Mouse (Mus musculus) heart, postnatal 14 days (tissue): Measurements from ENCODE around the gene Klf13. TPM values are rescaled to one million over a fixed set of nuclear protein-coding genes. Genes with fewer than 3 reads are reported as not detected.

ENCODE experiments used
- DNase-seq, 2 experiments: peaks; one replicate each; pipeline ENCODE4 v3.0.0; 2021 to 2022
- intact Hi-C: fragments of 180-260 bp; cut with DNase I; formaldehyde crosslinking; loops from one replicate; pipeline ENCODE4 v1.15.1; 2025
- total RNA-seq, 2 experiments: library from RNA; stranded (reverse); gene quantifications; 2 replicates each; pipeline ENCODE4 v1.2.3; 2021

Klf13 gene
- total RNA-seq, 2 experiments from 2014 or later: 93.5 to 97.3 TPM

DNA sequence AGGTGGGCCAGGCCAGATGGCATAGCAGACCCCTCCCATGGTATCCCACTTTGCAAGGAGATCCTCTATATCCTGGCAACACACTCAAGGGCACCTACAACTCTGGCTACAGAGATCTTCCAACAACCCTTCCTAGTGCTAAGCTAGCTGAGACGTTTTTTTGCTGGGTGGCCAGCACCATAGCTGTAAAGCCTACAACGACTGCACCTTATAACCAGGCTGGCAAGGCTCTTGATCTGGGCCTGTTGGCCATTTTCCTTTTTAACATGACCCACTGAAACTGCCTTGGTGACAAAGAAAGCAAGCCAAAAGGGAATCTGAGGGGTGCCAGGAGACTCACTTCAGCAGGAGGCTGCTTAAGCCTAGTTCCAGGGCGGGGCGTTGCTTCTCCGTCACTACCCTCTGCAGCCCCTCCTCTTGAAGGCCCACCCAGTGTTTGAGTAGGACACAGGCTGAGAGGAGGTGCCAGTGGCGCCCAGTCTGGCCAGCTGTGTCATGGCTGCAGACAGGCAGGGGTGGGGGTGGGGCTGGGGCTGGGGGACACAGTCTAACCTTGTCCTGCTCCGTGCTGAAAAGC is 26.4 kb downstream of the Klf13 start:
- peak; percentile 66 to 73 for DNase-seq
- intact Hi-C loops: loop anchor here (1.0 kb wide), 1 partner anchor 24 kb away; no protein-coding TSS in a partner anchor

DNA sequence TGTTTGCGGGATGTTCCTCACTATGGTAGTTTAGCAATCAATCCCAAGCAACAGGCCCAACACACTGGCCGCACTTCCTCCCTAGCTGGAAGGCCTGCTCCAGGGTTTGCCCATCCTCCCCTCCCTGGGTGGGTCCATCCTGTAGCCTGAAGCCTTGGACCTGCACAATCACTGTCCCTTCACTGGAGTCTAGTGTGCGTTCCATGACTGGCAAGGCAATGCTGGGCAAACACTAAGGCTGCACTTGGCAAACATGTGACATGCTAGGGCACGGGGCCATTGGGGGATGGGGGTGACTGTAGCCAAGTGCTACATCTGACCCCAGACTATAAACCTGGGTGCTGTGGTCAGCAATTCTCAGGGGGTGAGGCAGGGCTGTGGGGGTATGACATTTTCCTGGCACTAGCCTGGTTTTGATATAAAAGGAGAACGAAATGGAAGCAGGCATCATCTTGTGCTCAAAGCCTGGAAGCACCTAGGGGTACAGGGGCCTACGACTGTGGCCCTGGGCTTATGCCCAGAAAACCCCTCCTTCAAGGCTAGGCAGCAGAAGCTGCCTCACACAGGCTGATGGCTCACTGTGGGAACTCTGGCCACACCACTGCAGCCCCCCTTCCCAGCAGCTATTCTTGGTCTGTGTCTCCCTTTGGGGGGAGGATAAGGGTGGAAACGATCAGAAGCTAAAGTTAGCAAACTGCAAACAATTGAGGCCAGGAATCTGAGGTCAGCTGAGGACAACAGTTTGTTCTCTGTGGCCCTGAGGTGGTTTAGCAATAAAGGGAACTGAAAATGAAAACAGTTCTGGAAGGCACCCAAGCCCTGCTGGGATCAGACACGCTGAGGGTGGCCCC is 27.1 kb downstream of the Klf13 start:
- intact Hi-C loops: loop anchor here (1.0 to 2.0 kb wide), 3 partner anchors 15 to 53 kb away; no protein-coding TSS in a partner anchor

DNA sequence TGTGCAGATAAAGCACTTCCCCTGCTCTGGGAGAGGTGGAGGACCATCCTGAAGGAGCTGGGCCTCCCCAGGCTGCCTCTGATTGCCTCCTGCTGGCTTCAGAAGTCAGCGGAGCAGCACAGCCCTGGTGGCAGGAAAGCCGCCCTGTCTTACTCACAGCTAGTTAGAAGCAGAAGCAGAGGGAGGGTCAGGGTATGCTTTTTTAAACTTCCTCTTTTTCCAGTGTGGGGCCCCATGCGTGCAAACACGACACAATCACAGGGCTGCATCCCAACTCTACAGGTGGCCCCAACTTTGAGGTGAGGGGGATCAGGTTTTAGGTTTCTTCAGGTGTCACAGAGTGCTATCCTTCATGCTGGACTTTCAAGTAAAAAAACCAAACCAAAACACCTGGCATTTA is 27.8 kb downstream of the Klf13 start:
- DNase-seq: peak in 1 of 2 experiments; percentile 62
- intact Hi-C loops: loop anchor here (1.0 to 2.0 kb wide), 2 partner anchors 14 to 53 kb away; no protein-coding TSS in a partner anchor

More for the DNA sequence above, 27.1 kb downstream of the Klf13 start:
- peak; percentile 82 to 86 for DNase-seq

DNA sequence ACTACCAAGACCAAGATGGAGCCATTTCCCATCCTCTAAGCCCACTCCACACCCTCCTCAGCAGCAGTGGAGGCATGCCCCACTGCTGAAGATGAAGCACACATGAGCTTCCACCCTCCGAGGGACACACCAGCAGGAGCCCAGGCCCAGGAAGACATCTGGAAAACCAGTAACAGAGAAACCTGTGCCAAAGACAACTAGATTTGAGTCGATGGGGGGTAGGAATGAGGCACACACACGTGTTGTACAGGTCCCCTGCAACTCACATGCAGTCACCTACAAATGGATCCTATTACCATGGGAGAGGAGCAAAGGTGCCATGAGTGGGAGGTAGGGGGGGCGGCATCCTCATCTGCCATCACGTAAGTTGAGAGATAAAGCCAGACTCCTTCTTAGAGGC is 28.5 kb downstream of the Klf13 start:
- intact Hi-C loops: loop anchor here (2.0 kb wide), 1 partner anchor 13 kb away; no protein-coding TSS in a partner anchor
- no peak for DNase-seq

DNA sequence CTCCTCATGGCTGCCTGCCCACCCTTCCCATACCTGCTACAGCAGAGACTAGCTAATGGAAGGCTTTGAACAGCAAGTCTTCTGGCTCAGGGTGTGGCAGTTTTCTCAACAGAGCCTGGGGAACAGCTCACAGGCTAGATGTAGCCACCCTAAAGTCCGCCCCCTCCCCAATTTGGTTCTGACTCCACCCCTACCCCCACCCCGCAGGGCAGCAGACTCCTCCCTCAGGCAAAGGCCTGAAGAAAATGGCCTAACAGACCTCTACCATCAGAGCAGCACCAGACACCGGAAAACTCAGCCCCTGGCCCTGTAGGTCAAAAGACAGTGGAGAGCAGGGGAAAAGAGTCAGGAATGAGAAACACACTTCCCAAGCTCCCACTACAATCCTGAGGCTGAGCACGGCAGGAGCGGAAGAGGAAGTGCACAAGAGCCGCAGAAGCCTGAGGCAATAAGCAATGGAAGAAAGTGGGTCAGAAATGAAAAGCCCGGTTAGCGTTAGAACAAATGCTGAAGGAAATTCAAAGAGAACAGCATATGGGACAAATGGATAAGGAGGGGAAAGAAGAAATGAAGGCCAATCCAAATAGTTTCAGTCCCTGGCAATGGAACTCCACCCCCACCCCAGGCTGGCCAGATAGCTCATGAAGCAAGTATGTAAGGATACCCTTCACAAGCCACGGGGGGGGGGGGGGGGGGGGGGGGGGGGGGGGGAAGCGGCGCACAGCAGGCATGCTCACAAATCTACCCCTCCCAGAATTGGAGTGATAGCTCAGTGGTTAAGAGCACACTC is 30.0 kb downstream of the Klf13 start:
- no peak for DNase-seq
- intact Hi-C loops: no loop called here

DNA sequence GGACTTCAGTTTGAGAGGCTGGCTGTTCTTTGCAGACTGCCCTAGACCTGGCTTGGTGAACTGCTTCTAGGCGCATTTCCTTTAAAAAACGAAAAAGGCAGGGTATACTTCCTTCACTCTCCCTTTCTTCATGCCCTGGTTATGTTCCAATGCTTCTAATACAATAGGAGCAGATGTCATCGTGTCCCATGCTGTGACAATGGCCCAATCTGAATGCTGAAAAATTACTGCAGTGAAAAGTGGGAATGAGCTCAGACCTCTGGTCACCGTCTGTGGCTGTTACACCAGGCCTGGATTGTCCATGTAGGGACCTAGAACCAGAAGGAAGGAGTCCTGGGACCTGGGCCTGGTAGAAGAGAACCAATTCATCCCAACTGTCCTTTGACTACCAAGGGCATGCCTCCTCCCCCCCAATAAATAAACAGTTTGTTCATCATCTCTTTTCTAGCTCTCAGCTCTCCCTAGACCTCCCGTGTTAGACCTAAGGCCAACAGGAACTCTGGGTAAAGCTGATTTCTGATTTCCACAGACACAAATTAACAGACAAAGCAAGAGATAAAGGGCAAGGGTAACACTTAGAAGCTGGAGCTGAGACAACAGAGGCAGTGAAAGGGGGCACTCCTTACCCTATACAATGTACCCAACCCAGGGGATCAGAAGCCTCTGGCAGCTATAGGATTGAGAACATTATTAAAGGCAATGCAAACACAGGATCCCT is 30.8 kb downstream of the Klf13 start:
- intact Hi-C loops: no loop called here
- no peak for DNase-seq

DNA sequence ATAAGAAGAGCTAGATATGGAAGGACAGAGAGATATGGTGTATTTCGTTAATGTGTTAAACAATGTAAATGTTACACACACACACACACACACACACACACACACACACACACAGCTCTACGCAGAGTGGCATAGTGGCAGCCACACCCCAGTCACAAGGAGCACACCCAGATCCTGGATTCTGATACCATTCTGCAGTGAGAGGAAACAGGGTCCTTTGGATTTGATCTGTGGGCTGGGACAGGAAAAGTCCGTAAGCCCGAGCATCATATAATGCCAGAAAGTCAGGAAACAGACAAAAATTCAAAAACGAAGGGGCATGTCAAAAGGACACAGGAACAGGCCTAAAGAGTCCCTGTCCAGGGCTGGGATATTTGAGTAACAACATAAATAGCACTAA is 33.1 kb downstream of the Klf13 start:
- DNase-seq: no peak
- intact Hi-C loops: no loop called here

DNA sequence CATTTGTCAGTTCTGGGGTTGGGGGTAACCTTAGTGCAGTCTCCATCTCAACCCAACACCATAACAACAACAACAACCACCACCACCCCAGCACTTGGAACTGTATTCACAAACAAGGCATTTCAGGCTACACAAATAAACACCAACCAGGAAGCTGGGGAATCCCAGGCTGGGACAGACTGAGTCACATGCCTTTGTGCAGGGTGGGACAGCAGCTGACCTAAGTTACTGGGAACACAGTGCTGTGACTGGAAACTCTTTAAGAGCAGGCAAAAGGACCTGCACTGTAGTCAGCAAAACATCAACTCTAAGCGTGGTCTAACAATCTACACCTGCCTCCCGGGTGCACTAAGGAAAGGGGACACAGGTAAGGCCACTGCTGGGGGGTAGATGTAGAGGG is 33.5 kb downstream of the Klf13 start:
- intact Hi-C loops: no loop called here
- peak in 1 of 2 experiments; percentile 63 for DNase-seq

DNA sequence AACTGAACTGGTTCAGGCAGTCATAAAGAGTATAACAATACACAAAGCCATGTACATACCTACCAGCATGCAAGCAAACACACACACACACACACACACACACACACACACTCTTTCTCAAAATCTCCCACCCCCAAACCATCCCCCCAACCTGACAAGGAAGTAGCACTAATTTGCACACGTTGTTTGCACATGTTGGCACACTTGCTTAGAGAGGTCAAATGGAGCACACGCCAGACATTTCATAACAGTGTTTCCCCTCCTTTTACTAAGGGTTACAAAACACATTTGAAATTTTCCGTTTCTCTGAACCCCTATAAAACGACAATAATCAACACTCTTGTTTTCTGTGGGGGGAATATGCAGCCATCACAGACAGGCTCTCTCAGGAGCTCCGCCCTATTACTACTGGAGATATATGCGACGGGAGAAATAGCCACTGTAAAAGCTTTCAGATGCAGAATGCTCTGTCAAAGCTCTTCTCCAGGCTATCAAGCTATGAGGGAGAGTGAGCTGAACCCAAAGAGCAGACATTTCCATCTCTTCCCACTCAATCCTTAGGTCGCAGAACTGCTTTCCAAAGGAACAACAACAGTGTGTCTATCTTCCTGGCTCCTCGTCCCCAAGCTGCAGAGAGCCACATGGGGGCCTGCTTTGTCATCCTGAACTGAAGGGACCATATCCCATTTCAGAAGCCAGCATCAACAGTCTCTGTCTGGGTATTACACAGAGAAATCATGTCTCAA is 34.9 kb downstream of the Klf13 start:
- intact Hi-C loops: no loop called here

DNA sequence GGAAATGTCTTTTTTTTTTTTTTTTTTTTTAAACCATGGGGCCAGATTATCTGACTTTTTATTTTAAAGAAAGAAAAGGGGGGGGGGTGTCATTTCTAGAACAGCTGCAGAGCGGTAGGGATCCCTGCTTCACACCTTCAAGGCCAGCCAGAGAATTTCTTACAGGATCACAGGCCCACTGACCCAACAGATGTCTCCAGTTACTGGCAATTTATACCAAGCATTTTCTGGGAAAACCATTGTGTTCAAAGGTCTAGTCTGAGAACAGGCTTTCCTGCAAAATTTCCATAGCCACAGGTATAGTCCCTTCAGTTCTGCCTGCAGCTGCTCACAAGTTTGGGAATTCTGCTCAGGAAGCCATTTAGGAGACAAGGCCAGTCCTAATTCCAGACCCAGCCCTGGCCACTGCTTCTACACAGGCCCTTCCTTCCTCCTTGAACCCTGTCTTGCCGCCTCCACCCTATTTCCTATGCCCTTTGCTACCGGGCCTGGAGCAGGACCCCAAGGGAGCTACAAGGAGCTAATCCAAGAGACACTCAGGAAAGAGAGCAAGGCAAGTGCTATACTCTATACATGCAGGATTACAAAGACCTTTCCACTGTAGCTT is 36.0 kb downstream of the Klf13 start:
- intact Hi-C loops: no loop called here
- DNase-seq: no peak

More for the DNA sequence above, 34.9 kb downstream of the Klf13 start:
- DNase-seq: no peak

DNA sequence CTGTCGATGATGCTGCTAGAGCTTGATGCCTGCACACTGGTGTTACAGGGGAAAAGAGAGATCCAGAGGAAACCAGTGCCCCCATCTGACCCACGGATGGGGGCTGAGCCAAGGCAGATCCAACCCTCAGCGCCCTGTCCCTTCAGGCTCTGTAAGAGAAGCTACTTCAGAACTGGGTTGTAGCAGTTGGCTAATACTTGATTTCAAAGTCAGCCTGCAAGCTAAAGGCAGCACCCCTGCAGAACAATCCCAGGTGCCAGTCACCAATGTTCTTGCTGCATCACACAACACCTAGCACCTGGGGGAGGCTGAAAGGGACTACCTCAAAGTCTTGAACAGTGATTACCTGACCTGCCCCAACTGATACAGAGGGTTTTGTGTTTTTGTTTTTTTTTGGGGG is 36.8 kb downstream of the Klf13 start:
- DNase-seq: no peak
- intact Hi-C loops: no loop called here

DNA sequence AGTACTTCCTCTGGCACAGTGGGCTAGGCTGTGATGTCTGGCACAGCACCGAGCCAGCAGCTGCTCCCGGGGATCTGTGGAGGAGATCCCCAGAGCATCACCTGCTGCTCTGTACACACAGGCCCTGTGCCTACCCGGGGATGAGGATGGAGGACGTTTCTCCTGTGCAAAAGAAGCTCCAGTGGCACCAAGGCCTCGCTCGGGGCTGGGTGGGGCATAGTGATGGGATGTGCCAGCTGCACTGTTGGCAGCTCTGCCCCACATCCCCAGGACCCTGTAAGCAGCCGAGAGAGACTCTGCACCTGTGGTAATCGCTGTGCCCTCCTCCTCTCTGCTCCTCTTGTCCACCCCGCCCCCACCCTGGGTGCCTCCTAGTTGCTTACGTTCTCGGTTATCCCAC is 37.4 kb downstream of the Klf13 start:
- no peak for DNase-seq
- intact Hi-C loops: no loop called here

DNA sequence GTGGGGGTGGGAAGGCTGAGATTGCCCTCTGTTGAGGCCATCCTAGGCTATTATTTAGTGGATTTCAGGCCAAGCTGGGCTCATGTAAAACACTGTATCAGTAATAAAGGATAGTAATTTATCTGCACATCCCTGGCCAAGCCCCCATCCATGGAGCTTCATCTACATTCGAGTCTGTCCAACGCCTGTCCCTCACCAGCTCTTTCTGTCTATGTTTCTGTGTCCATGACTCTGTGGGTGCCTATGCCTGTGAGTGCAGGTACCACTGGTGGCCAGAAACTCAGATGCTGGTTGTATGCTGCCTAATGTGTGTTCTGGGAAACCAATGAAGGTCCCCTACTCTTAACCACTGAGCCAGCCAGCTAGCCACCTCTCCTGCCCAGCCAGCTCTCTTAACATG is 38.3 kb downstream of the Klf13 start:
- no peak for DNase-seq
- intact Hi-C loops: no loop called here

DNA sequence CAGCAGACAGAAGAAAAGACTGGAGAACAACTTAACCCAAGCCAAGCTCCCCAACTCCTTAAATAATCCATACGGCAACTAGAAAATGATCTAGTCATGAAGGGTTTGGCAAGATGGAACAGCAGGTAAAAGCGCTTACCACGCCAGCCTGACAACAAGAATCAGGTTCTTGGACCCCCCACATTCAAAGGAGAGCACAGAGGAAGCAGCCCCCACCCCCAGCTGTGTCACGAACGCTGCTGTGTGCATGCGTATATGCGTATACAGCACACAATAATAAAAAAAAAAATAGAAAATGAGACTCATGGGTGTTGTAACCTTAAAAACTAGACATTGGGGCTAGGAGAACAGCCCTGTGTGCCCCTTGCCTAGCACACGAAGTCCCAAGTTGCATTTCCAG is 38.8 kb downstream of the Klf13 start:
- intact Hi-C loops: loop anchor here (5.0 kb wide), 1 partner anchor 43 kb away; no protein-coding TSS in a partner anchor
- no peak for DNase-seq

DNA sequence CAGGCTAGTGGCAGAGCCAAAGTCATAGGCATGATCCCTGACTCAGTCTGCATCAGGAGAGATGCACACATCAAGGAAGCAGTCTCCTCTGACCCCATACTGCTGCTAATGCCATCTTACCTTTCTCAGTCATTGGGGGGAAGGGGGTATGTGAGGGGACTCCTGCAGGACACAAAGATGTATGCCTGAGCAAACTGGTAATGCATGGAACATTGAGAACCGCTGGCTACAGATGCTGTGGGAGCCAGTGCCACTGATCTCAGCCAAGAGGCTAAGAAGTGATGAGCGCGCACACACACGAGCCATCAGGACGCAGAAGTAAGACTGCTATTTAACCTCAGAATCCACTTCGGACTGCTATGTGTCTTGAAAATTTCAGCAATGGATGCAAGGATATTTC is 40.5 kb downstream of the Klf13 start:
- no peak for DNase-seq
- intact Hi-C loops: loop anchor here (5.0 kb wide), 1 partner anchor 41 kb away; no protein-coding TSS in a partner anchor

DNA sequence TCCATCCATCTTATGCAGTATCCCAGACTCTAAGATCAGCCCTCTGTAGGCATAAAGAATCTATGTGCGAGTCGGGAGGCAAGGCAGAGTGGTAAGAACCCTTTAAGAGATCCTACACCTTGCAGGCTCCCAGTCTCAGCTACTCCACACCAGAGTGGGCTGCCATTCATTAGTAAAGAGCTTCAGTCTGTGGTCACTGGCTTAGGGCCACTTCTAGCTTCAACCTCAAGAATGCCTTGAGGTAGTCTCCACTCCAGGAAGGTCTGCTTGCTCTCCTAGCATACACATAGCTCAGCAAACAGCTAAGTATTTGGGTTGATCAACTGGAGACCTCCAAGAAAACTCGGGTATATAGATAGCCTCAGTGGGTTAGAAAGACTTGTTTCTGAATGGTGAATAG is 41.1 kb downstream of the Klf13 start:
- DNase-seq: peak in 1 of 2 experiments; percentile 30
- intact Hi-C loops: loop anchor here (2.0 to 5.0 kb wide), 3 partner anchors 13 to 40 kb away; no protein-coding TSS in a partner anchor

DNA sequence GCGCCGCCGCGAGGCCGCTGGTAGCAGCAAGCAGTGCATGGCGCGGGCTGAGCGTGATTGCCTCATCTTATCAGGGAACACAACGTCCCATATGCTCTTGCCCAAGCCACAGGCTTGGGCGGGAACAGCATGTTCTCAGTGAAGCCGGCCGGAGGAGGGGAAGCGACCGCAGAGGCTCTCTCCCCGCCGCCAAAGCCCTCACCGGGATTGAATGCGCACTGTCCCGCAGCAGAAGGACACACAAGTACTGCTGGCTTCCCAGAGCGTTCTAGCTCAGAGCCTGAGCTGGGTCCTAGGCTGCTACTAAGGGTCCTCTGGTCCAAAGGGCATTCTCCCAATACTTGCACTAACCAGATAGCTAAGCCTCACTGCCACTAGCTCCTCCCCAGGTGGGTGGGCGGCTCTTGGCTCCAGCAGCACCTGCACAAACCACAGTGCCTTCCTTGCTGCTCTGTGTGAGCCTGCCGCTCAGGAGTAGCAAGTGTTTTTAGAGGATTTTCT is 41.7 kb downstream of the Klf13 start:
- peak; percentile 94 to 96 for DNase-seq
- intact Hi-C loops: loop anchor here (2.0 to 5.0 kb wide), 3 partner anchors 14 to 40 kb away; no protein-coding TSS in a partner anchor

DNA sequence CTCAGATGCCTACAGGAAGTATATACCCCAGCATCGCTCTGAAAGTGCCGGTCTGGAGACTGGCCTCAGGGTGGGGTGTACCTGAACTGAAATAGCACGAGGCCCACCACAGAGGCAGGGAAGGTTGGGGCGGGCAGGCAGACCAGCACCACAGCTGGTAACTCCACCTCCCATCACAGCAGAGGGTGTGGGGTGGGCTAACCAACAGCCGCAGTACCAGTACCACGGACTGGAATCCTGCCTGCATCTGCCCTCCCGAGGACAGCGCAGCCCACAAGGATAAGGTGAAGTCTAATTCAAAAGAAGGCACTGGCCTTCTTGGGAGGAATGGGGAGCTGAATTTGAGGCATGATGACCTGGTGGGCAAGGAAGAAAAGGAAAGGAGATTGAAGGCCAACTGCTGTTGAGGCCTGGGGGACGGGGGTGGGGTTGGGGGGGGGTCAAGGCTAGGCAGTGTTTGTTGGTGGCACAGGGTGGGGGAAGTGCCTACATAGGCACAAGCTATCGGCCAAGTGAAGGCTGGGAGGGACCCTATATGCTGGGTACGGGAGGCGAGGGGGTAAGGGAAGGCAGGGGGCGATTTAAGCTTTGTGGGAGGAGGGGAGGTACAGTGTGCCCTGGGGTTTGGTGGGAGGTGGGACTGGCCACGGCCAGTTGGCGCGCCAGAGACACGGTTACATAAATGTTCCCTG is 42.3 kb downstream of the Klf13 start:
- intact Hi-C loops: loop anchor here (2.0 to 5.0 kb wide), 3 partner anchors 14 to 40 kb away; no protein-coding TSS in a partner anchor
- DNase-seq: peak in 1 of 2 experiments; percentile 41
